ENCODE assay signal across 20 mouse cellular contexts in genomic region chr3:30658486-30658885, GRCm38 (mm10). TPM values are rescaled to one million over a fixed set of nuclear protein-coding genes. Genes with fewer than 3 reads are reported as not detected.
"Had no signal": no experiment of that assay in that cellular context is flagged by ENCODE, and none has a peak within 500 bp of the region (broad histone marks: within the 10 kb centered on the region; RNA-seq: fewer than 3 reads in every experiment).

No protein-coding gene starts in this region.

- H3K9me3 ChIP-seq: midbrain, embryonic 10.5 days; midbrain, embryonic 12.5 days; neural tube, embryonic 13.5 days; neural tube, embryonic 15.5 days had no signal

- H3K27me3 ChIP-seq: midbrain, embryonic 12.5 days; neural tube, embryonic 13.5 days; neural tube, embryonic 15.5 days had no signal

- H3K27ac ChIP-seq: midbrain, embryonic 10.5 days; midbrain, embryonic 12.5 days; neural tube, embryonic 13.5 days; neural tube, embryonic 15.5 days had no signal

- H3K4me1 ChIP-seq: midbrain, embryonic 10.5 days; midbrain, embryonic 12.5 days; neural tube, embryonic 13.5 days; neural tube, embryonic 15.5 days had no signal

- H3K4me3 ChIP-seq: midbrain, embryonic 10.5 days; midbrain, embryonic 12.5 days; myocyte; neural tube, embryonic 13.5 days; neural tube, embryonic 15.5 days had no signal

- H3K36me3 ChIP-seq: midbrain, embryonic 10.5 days; midbrain, embryonic 12.5 days; neural tube, embryonic 13.5 days; neural tube, embryonic 15.5 days had no signal

- H3K9ac ChIP-seq: lung, embryonic 14.5 days; midbrain, embryonic 12.5 days; neural tube, embryonic 13.5 days; neural tube, embryonic 15.5 days had no signal

- DNase-seq: lung, adult 18-20 months; lung, embryonic 14.5 days; lung, postnatal 10 days; lung, postnatal 4 days; midbrain, embryonic 14.5 days; retina, postnatal 1 day; right cerebral cortex, adult 18-20 months; right cerebral cortex, postnatal 25 days; right cerebral cortex, postnatal 4 days; spleen, adult 18-20 months; thymus, adult 18-20 months; thymus, postnatal 14 days; thymus, postnatal 36 days had no signal

RNA-seq across cellular contexts. Expression of gene Lrrc34, which starts 10.8 kb away (rescaled TPM):
- total RNA-seq: megakaryocyte-erythroid progenitor cell, adult 5-6 weeks had no signal

RNA-seq across cellular contexts. Expression of gene Lrriq4, which starts 14.2 kb away (rescaled TPM):
- total RNA-seq: megakaryocyte, adult 5-6 weeks; megakaryocyte-erythroid progenitor cell, adult 5-6 weeks had no signal

RNA-seq across cellular contexts. Expression of gene Lrrc31, which starts 41.2 kb away (rescaled TPM):
- total RNA-seq: megakaryocyte, adult 5-6 weeks; megakaryocyte-erythroid progenitor cell, adult 5-6 weeks had no signal

RNA-seq across cellular contexts. Expression of gene Actrt3, which starts 58.7 kb away (rescaled TPM):
- total RNA-seq: megakaryocyte, adult 5-6 weeks; megakaryocyte-erythroid progenitor cell, adult 5-6 weeks had no signal
